Mouse (Mus musculus): Measurements from ENCODE around the gene Twsg1. TPM values are rescaled to one million over a fixed set of nuclear protein-coding genes. Genes with fewer than 3 reads are reported as not detected.
"Not testable (repeated sequence)": the region's sequence is repeated elsewhere in the genome, so short reads cannot be mapped to it uniquely, and the experiment has no call there.

The Twsg1 gene
- 112 and 123 TPM in 2 replicates for polyA plus RNA-seq (2015; fragmentation: Nextera tagmentation; extraction: Ambion mirVana)

DNA sequence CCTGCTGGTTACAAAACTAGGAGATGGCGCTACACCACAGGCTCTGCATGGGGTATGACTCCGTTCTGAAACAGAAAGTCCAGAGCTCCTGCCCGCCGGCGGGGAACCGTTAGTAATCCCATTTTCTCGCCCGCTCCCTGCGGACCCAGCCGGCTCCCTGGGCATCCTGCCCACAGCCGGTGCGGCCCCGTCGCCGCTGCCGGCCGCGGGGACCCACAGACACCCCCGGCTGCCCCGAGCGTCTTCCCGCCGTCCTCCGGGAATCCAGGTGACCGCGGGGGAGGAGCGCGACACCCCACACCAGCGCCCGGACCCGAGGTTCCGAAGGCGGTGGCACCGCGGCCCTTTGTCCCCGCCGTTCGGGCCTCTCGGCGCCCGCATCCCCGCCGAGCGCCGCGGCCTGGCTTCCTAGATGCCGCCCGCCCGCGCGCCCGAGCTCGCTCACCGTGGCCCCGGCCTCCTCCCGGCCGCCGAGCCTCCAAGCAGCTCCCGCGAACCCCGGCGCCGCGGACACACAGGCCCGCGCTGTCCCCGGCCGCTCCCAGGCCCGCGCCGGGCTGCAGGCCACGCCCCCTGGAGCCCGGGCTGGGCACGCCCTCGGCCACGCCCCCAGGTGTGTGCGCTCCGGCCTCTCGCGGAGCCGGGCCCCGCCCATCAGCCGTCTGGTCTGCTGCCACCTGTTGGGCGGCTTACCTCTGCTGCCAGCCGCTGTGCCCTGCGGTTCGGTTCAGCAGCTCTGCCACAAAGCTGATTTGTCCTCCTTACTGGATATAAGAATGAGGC is at the start of gene Twsg1:
Twsg1 (minus strand) TSS at position 605 of the 783 bp plus-strand sequence.
- peak within 1 kb of the TSS; percentile 97 for H3K9ac ChIP-seq (ENCODE audit: low read depth, low read length)
- TF ChIP-seq CTCF (IDR thresholded peaks at IDR 0.05; ENCODE audit: low read depth) = peak; percentile 75
- H3K4me2 ChIP-seq (ENCODE audit: low read length) = peak within 1 kb of the TSS; percentile 71
- no peaks in the 10 kb centered on the region for H3K27me3 ChIP-seq (ENCODE audit: insufficient read depth, low read length)
- H3K9me3 ChIP-seq (replicated peaks; ENCODE audit: low read length) = no peaks in the 10 kb centered on the region
- H3K27ac ChIP-seq = peak within 1 kb of the TSS; percentile 90
- H3K36me3 ChIP-seq (ENCODE audit: insufficient read depth, low read length) = 0 out of 2 replicates have a peak, but pooled peaks cover 12% of the 10 kb centered on the region
- 0% methylated on average over 77 of the region's 87 CpGs for WGBS
- ATAC-seq (replicated peaks; ENCODE audit: low FRiP score, low read depth) (peak; percentile 98), DNase-seq (ENCODE audit: low spot score) (peak; percentile 94)
- peak within 1 kb of the TSS; percentile 95 for H3K4me3 ChIP-seq (replicated peaks; ENCODE audit: low read depth, low read length)
- H3K4me1 ChIP-seq (replicated peaks; ENCODE audit: insufficient read depth, low read length) = 0 out of 2 replicates have a peak, but pooled peaks cover 4% of the 10 kb centered on the region

GRCm38 (mm10) chr17:65988151-65988820 is 37.3 kb upstream of the Twsg1 start:
- Histone ChIP-seq H3K27ac (no peak overlapping the region), H3K4me3 (replicated peaks; ENCODE audit: low read depth, low read length) (no peak overlapping the region), H3K27me3 (ENCODE audit: insufficient read depth, low read length) (no peaks in the 10 kb centered on the region), H3K9ac (ENCODE audit: low read depth, low read length) (no peak overlapping the region), H3K9me3 (replicated peaks; ENCODE audit: low read length) (no peaks in the 10 kb centered on the region), H3K4me1 (replicated peaks; ENCODE audit: insufficient read depth, low read length) (no peaks in the 10 kb centered on the region), H3K4me2 (ENCODE audit: low read length) (no peak overlapping the region), H3K36me3 (ENCODE audit: insufficient read depth, low read length) (0 out of 2 replicates have a peak, but pooled peaks cover 3% of the 10 kb centered on the region)
- no peak for ATAC-seq (replicated peaks; ENCODE audit: low FRiP score, low read depth)
- TF ChIP-seq CTCF (IDR thresholded peaks at IDR 0.05; ENCODE audit: low read depth) = no peak
- 95% methylated on average over 3 of the region's 3 CpGs for WGBS
- no peak for DNase-seq (ENCODE audit: low spot score)

DNA sequence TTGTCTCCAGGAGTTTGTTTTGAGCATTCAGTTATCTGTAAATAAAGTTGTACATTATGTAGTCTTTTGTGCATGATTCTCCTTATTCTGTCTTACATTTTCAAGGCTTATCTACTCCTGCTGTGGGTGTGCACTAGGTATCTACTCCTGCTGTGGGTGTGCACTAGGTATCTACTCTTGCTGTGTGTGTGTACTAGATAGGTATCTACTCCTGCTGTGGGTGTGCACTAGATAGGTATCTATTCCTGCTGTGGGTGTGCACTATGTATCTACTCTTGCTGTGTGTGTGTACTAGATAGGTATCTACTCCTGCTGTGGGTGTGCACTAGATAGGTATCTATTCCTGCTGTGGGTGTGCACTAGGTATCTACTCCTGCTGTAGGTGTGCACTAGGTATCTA is 25.7 kb upstream of the Twsg1 start:
- not testable (repeated sequence) for H3K9me3 ChIP-seq (replicated peaks; ENCODE audit: low read length); H3K27ac ChIP-seq; DNase-seq (ENCODE audit: low spot score); H3K4me1 ChIP-seq (replicated peaks; ENCODE audit: insufficient read depth, low read length); H3K4me3 ChIP-seq (replicated peaks; ENCODE audit: low read depth, low read length); ATAC-seq (replicated peaks; ENCODE audit: low FRiP score, low read depth); H3K9ac ChIP-seq (ENCODE audit: low read depth, low read length); H3K4me2 ChIP-seq (ENCODE audit: low read length); H3K27me3 ChIP-seq (ENCODE audit: insufficient read depth, low read length)
- H3K36me3 ChIP-seq (ENCODE audit: insufficient read depth, low read length) = 0 out of 2 replicates have a peak, but pooled peaks cover 12% of the 10 kb centered on the region

- H3K4me2 ChIP-seq (ENCODE audit: low read length) = no peak overlapping the region
- H3K27ac ChIP-seq = no peak overlapping the region
- H3K9ac ChIP-seq (ENCODE audit: low read depth, low read length) = no peak overlapping the region
- WGBS = 69% methylated on average over 11 of the region's 11 CpGs
- TF ChIP-seq CTCF (IDR thresholded peaks at IDR 0.05; ENCODE audit: low read depth) = no peak
- no peaks in the 10 kb centered on the region for H3K9me3 ChIP-seq (replicated peaks; ENCODE audit: low read length)
- H3K27me3 ChIP-seq (ENCODE audit: insufficient read depth, low read length) = no peaks in the 10 kb centered on the region
- H3K4me3 ChIP-seq (replicated peaks; ENCODE audit: low read depth, low read length) = no peak overlapping the region
- ATAC-seq (replicated peaks; ENCODE audit: low FRiP score, low read depth) (no peak), DNase-seq (ENCODE audit: low spot score) (no peak)
- no peaks in the 10 kb centered on the region for H3K4me1 ChIP-seq (replicated peaks; ENCODE audit: insufficient read depth, low read length)
- 0 out of 2 replicates have a peak, but pooled peaks cover 3% of the 10 kb centered on the region for H3K36me3 ChIP-seq (ENCODE audit: insufficient read depth, low read length)
These were observed 16.7 kb upstream of the Twsg1 start for GRCm38 (mm10) chr17:65967751-65968150.

DNA sequence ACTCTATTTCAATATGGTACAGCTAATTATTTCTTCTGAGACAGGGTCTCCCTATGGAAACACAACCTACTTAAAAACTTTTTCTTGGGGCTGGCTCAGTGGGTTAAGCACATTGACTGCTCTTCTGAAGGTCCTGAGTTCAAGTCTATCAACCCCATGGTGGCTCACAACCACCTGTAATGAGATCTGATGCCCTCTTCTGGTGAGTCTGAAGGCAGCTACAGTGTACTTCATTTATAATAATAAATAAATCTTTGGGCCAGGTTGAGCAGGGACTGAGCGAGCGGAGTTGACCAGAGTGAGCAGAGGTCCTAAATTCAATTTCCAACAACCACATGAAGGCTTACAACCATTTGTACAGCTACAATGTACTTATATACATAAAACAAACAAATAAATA is 11.2 kb upstream of the Twsg1 start:
- Histone ChIP-seq H3K9ac (ENCODE audit: low read depth, low read length) (no peak overlapping the region), H3K27me3 (ENCODE audit: insufficient read depth, low read length) (no peaks in the 10 kb centered on the region), H3K36me3 (ENCODE audit: insufficient read depth, low read length) (no peaks in the 10 kb centered on the region), H3K9me3 (replicated peaks; ENCODE audit: low read length) (no peaks in the 10 kb centered on the region), H3K4me3 (replicated peaks; ENCODE audit: low read depth, low read length) (no peak overlapping the region), H3K4me2 (ENCODE audit: low read length) (no peak overlapping the region), H3K4me1 (replicated peaks; ENCODE audit: insufficient read depth, low read length) (no peaks in the 10 kb centered on the region), H3K27ac (no peak overlapping the region)
- peak; percentile 39 for TF ChIP-seq CTCF (IDR thresholded peaks at IDR 0.05; ENCODE audit: low read depth)
- WGBS = 98% methylated on average over 2 of the region's 2 CpGs
- DNase-seq (ENCODE audit: low spot score) (no peak), ATAC-seq (replicated peaks; ENCODE audit: low FRiP score, low read depth) (no peak)

DNA sequence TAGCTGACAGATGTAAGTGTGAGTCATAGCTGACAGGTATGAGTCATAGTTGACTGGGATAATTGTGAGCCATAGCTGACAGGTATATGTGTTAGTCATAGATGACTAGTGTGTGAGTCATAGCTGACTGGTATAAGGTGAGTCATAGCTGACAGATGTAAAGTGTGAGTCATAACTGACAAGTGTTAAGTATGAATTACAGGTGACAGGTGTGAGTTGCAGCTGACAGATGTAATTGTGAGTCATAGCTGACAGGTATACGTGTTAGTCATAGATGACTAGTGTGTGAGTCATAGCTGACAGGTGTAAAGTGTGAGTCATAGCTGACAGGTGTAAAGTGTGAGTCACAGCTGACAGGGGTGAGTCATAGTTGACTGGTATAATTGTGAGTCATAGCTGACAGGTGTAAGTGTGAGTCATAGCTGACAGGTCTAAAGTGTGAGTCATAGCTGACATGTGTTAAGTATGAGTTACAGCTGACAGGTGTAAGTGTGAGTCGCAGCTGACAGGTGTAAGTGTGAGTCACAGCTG is 10.6 kb upstream of the Twsg1 start:
- Histone ChIP-seq H3K27me3 (ENCODE audit: insufficient read depth, low read length) (no peaks in the 10 kb centered on the region), H3K27ac (no peak overlapping the region), H3K4me1 (replicated peaks; ENCODE audit: insufficient read depth, low read length) (no peaks in the 10 kb centered on the region), H3K9me3 (replicated peaks; ENCODE audit: low read length) (no peaks in the 10 kb centered on the region), H3K4me3 (replicated peaks; ENCODE audit: low read depth, low read length) (no peak overlapping the region), H3K9ac (ENCODE audit: low read depth, low read length) (no peak overlapping the region), H3K4me2 (ENCODE audit: low read length) (no peak overlapping the region), H3K36me3 (ENCODE audit: insufficient read depth, low read length) (no peaks in the 10 kb centered on the region)
- peak; percentile 83 for ATAC-seq (replicated peaks; ENCODE audit: low FRiP score, low read depth)
- WGBS = 81% methylated on average over 2 of the region's 2 CpGs
- no peak for DNase-seq (ENCODE audit: low spot score)
- no peak for TF ChIP-seq CTCF (IDR thresholded peaks at IDR 0.05; ENCODE audit: low read depth)
